Mouse (Mus musculus) right cerebral cortex, postnatal 14 days (tissue): Measurements from ENCODE around the gene Ttc23l.
"Not testable (repeated sequence)": the region's sequence is repeated elsewhere in the genome, so short reads cannot be mapped to it uniquely, and the experiment has no call there.

Experiments used
- DNase-seq: peaks from one replicate; pipeline ENCODE4 v3.0.0; 2022

Ttc23l gene

GRCm38 (mm10) chr15:10558465-10558864 lies at the start of gene Ttc23l:
Gene Ttc23l, minus strand, starts transcription at chr15:10558668.
- no peak for DNase-seq

GRCm38 (mm10) chr15:10599413-10599812 lies 40.9 kb upstream of the Ttc23l start:
- DNase-seq: no peak

GRCm38 (mm10) chr15:10598259-10599225 lies 40.1 kb upstream of the Ttc23l start:
- no peak for DNase-seq

- DNase-seq: no peak
These were observed 38.4 kb upstream of the Ttc23l start for GRCm38 (mm10) chr15:10596871-10597270.

- DNase-seq: no peak
These were observed 36.9 kb upstream of the Ttc23l start for GRCm38 (mm10) chr15:10595408-10595807.

- no peak for DNase-seq
These were observed 36.4 kb upstream of the Ttc23l start for GRCm38 (mm10) chr15:10594910-10595309.

GRCm38 (mm10) chr15:10593094-10593493 lies 34.6 kb upstream of the Ttc23l start:
- no peak for DNase-seq

GRCm38 (mm10) chr15:10586565-10586964 lies 28.1 kb upstream of the Ttc23l start:
- DNase-seq: no peak

- DNase-seq: no peak
These were observed 26.1 kb upstream of the Ttc23l start for GRCm38 (mm10) chr15:10584359-10585187.

- DNase-seq: peak; percentile 54
These were observed 24.9 kb upstream of the Ttc23l start for GRCm38 (mm10) chr15:10583408-10583807.

- DNase-seq: no peak
These were observed 20.7 kb upstream of the Ttc23l start for GRCm38 (mm10) chr15:10579159-10579558.

GRCm38 (mm10) chr15:10566486-10566885 lies 8.0 kb upstream of the Ttc23l start:
- DNase-seq: no peak

- no peak for DNase-seq
These were observed 5.7 kb upstream of the Ttc23l start for GRCm38 (mm10) chr15:10564201-10564600.

- DNase-seq: no peak
These were observed 3.8 kb upstream of the Ttc23l start for GRCm38 (mm10) chr15:10562281-10562680.

- DNase-seq: no peak
These were observed 1.5 kb upstream of the Ttc23l start for GRCm38 (mm10) chr15:10560005-10560404.

- no peak for DNase-seq
These were observed 4.1 kb downstream of the Ttc23l start for GRCm38 (mm10) chr15:10554336-10554735.

- no peak for DNase-seq
These were observed 18.0 kb downstream of the Ttc23l start for GRCm38 (mm10) chr15:10540271-10541088.

GRCm38 (mm10) chr15:10535969-10536368 lies 22.5 kb downstream of the Ttc23l start:
- no peak for DNase-seq

GRCm38 (mm10) chr15:10534591-10534990 lies 23.9 kb downstream of the Ttc23l start:
- no peak for DNase-seq

GRCm38 (mm10) chr15:10533361-10533760 lies 25.1 kb downstream of the Ttc23l start:
- not testable (repeated sequence) for DNase-seq

GRCm38 (mm10) chr15:10531352-10531751 lies 27.1 kb downstream of the Ttc23l start:
- DNase-seq: no peak

GRCm38 (mm10) chr15:10525896-10526295 lies 32.6 kb downstream of the Ttc23l start:
- no peak for DNase-seq

- DNase-seq: no peak
These were observed 43.3 kb downstream of the Ttc23l start for GRCm38 (mm10) chr15:10515166-10515565.
